Mouse (Mus musculus) hindbrain, embryonic 14.5 days (tissue): ENCODE measurements at regions not wholly inside any gene's neighbourhood (a gene's known extent, or its start where the extent isn't known, plus 50 kb on each side); places are given as distances from the start of the nearest gene placed in this dataset.
"Not testable (repeated sequence)": the region's sequence is repeated elsewhere in the genome, so short reads cannot be mapped to it uniquely, and the experiment has no call there.

Experiments used
- ATAC-seq: fragments of 200-750 bp; cut with Nextera tagmentation; 2 replicates; pipeline ENCODE4 v1.8.0; 2017; ENCODE audit warnings: moderate number of reproducible peaks, mild to moderate bottlenecking, moderate TSS enrichment, moderate library complexity; ENCODE audit not compliant: low FRiP score
- DNase-seq: peaks from one replicate; pipeline ENCODE4 v3.0.0-alpha.2; 2015; ENCODE audit warnings: low spot score
- H3K27ac ChIP-seq: fragments of 300-500 bp; sonication (generic); 2 replicates; pipeline ENCODE4 v1.5.1; 2014; ENCODE audit warnings: mild to moderate bottlenecking, moderate library complexity
- H3K27me3 ChIP-seq: fragments of 300-500 bp; sonication (generic); 2 replicates; pipeline ENCODE4 v1.6.1; 2014; ENCODE audit warnings: mild to moderate bottlenecking, low read length, mixed read lengths; ENCODE audit not compliant: control insufficient read depth, insufficient read depth
- H3K36me3 ChIP-seq: fragments of 300-500 bp; sonication (generic); replicated peaks from 2 replicates; pipeline ENCODE4 v1.6.1; 2014; ENCODE audit not compliant: control insufficient read depth, insufficient read depth
- H3K4me1 ChIP-seq: fragments of 300-500 bp; sonication (generic); replicated peaks from 2 replicates; pipeline ENCODE4 v1.6.1; 2014; ENCODE audit warnings: antibody characterized with exemption, low read length, mixed read lengths; ENCODE audit not compliant: control insufficient read depth, insufficient read depth
- H3K4me2 ChIP-seq: fragments of 300-500 bp; sonication (generic); replicated peaks from 2 replicates; pipeline ENCODE4 v1.6.1; 2014; ENCODE audit warnings: mild to moderate bottlenecking, moderate library complexity
- H3K4me3 ChIP-seq: fragments of 300-500 bp; sonication (generic); replicated peaks from 2 replicates; pipeline ENCODE4 v1.5.1; 2014; ENCODE audit warnings: mild to moderate bottlenecking, low read length
- H3K9ac ChIP-seq: fragments of 300-500 bp; sonication (generic); 2 replicates; pipeline ENCODE4 v1.6.1; 2014
- H3K9me3 ChIP-seq: fragments of 300-500 bp; sonication (generic); 2 replicates; pipeline ENCODE4 v1.6.1; 2016; ENCODE audit warnings: low read length; ENCODE audit not compliant: control insufficient read depth
- WGBS: fragments of 180-500 bp; shearing (Covaris S2); extraction: QIAGEN DNeasy Blood & Tissue Kit; methylation state at CpG from one replicate; pipeline ENCODE4 v1.1.7; 2014; 5-methylcytosine and 5-hydroxymethylcytosine counted together

GRCm38 (mm10) chr4:153806820-153807436 lies 150.1 kb upstream of the A430005L14Rik start:
- H3K4me2 ChIP-seq: peak overlapping the region; percentile 24
- DNase-seq: peak; percentile 64
- WGBS: 9% methylated on average over 10 of the region's 10 CpGs
- H3K36me3 ChIP-seq: no peaks in the 10 kb centered on the region
- no peak for ATAC-seq
- no peaks in the 10 kb centered on the region for H3K9me3 ChIP-seq
- H3K27me3 ChIP-seq: no peaks in the 10 kb centered on the region
- peaks cover 17% of the 10 kb centered on the region for H3K4me1 ChIP-seq
- H3K4me3 ChIP-seq: no peak overlapping the region
- peak overlapping the region; percentile 74 for H3K27ac ChIP-seq
- peak overlapping the region; percentile 17; the same call in 1 of the 2 replicates for H3K9ac ChIP-seq

DNA sequence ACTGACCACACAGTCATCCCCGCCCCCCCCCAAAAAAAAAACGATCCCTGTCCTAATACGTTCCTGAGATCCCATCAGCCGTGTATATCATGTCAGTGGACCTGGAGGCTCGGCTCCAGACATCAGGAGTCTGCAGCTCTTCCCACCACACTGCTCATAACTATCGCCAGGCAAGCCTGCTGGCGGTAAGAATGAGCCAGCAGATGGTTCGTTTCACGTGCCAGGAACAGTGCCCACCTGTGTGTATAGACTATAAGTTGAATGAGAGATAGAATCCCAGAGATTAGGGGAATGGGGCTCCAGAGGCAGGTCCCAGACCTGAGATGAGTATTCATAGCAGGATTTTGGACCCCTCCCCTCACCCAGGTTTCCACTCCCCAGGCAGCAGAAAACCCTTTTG lies 144.2 kb upstream of the A430005L14Rik start:
- no peaks in the 10 kb centered on the region for H3K36me3 ChIP-seq
- no peak for ATAC-seq
- H3K27me3 ChIP-seq: no peaks in the 10 kb centered on the region
- H3K9ac ChIP-seq: no peak overlapping the region
- no peak overlapping the region for H3K27ac ChIP-seq
- H3K4me3 ChIP-seq: no peak overlapping the region
- WGBS: 91% methylated on average over 9 of the region's 9 CpGs
- no peaks in the 10 kb centered on the region for H3K4me1 ChIP-seq
- DNase-seq: no peak
- no peaks in the 10 kb centered on the region for H3K9me3 ChIP-seq
- no peak overlapping the region for H3K4me2 ChIP-seq

DNA sequence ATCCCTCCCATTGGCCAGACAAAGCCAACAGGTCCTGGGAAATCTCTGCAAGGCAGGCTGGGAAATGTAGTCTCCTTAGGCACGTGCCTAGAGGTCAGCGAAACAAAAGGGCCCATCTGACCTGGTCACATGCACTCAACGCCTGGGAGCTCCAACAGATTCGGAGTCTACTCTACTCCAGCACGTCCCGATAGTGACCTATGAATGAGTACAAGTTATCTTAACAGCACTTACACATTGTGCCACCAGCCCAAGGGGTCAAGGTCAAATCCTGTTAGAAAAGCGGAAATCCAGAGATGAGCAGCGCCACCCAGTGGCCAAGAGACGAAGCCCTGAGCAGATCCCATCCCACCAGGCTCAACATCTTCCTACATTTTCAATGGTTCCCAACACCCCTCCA lies 129.1 kb upstream of the A430005L14Rik start:
- no peak for DNase-seq
- H3K4me2 ChIP-seq: no peak overlapping the region
- H3K9ac ChIP-seq: no peak overlapping the region
- 41% methylated on average over 9 of the region's 9 CpGs for WGBS
- ATAC-seq: no peak
- H3K4me1 ChIP-seq: no peaks in the 10 kb centered on the region
- H3K36me3 ChIP-seq: no peaks in the 10 kb centered on the region
- H3K27ac ChIP-seq: no peak overlapping the region
- no peaks in the 10 kb centered on the region for H3K27me3 ChIP-seq
- no peaks in the 10 kb centered on the region for H3K9me3 ChIP-seq
- no peak overlapping the region for H3K4me3 ChIP-seq

DNA sequence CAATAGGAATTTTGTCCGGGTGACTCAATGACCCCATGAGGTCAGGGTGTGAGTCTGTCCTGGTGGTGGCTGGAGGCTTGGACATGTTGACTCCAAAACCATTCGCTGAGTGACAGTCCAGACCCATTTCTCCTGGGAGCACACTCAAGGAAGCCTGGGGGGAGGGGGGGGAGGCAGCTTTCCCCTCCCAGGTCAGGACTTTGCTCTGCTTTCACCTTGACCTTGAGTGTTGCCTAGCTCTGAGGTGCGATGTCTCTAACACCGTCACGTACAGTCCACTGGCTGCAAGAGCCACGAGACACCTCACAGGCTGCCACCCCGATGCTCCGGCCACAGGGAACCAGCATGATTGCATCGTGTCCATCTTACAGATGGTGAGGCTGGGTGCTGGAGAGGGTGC lies 127.3 kb upstream of the A430005L14Rik start:
- Histone ChIP-seq H3K9me3 (no peaks in the 10 kb centered on the region), H3K27me3 (no peaks in the 10 kb centered on the region), H3K36me3 (no peaks in the 10 kb centered on the region), H3K4me1 (no peaks in the 10 kb centered on the region), H3K4me3 (no peak overlapping the region), H3K4me2 (no peak overlapping the region), H3K9ac (no peak overlapping the region), H3K27ac (no peak overlapping the region)
- no peak for DNase-seq
- ATAC-seq: no peak
- 93% methylated on average over 9 of the region's 9 CpGs for WGBS

GRCm38 (mm10) chr4:153830491-153830890 lies 126.5 kb upstream of the A430005L14Rik start:
- ATAC-seq: no peak
- H3K27me3 ChIP-seq: no peaks in the 10 kb centered on the region

DNA sequence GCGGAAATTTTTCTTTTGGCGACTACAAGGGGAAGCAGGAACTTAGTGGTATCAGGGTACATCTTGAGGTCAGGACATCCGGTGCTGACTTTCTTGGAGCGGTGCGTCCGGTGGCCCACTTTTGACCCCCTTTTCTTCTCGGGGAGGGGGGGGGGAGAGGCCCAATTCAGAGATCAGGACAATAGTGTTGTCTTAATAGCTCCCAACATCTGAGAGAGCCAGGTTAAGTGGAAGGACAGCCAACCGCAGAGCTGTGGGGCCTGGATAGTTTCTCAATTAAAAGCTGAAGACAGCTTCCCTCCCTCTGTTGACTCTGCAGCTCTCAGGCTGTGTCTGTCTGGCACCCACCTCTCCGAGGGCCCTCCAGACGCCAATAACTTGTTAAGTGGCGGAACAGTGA lies 125.8 kb upstream of the A430005L14Rik start:
- not testable (repeated sequence) for H3K27ac ChIP-seq, H3K9ac ChIP-seq, H3K4me3 ChIP-seq, H3K36me3 ChIP-seq, H3K9me3 ChIP-seq, H3K4me2 ChIP-seq, H3K4me1 ChIP-seq, ATAC-seq, DNase-seq, H3K27me3 ChIP-seq
- 85% methylated on average over 11 of the region's 11 CpGs for WGBS

More at GRCm38 (mm10) chr4:153830491-153830890, 126.5 kb upstream of the A430005L14Rik start:
- Histone ChIP-seq H3K4me1 (no peaks in the 10 kb centered on the region), H3K9ac (no peak overlapping the region), H3K36me3 (no peaks in the 10 kb centered on the region), H3K9me3 (no peaks in the 10 kb centered on the region), H3K27ac (no peak overlapping the region), H3K4me2 (no peak overlapping the region), H3K4me3 (no peak overlapping the region)
- WGBS: 91% methylated on average over 5 of the region's 5 CpGs
- no peak for DNase-seq

- WGBS: 88% methylated on average over 2 of the region's 2 CpGs
- H3K27me3 ChIP-seq: no peaks in the 10 kb centered on the region
- H3K9me3 ChIP-seq: no peaks in the 10 kb centered on the region
- H3K9ac ChIP-seq: no peak overlapping the region
- no peak overlapping the region for H3K27ac ChIP-seq
- DNase-seq (no peak), ATAC-seq (no peak)
- H3K36me3 ChIP-seq: no peaks in the 10 kb centered on the region
- H3K4me2 ChIP-seq: no peak overlapping the region
- H3K4me3 ChIP-seq: no peak overlapping the region
- no peaks in the 10 kb centered on the region for H3K4me1 ChIP-seq
Observed at GRCm38 (mm10) chr4:153832151-153832550, 124.9 kb upstream of the A430005L14Rik start.

GRCm38 (mm10) chr4:153844766-153845165 lies 112.3 kb upstream of the A430005L14Rik start:
- Histone ChIP-seq H3K9me3 (no peaks in the 10 kb centered on the region), H3K36me3 (no peaks in the 10 kb centered on the region), H3K4me1 (no peaks in the 10 kb centered on the region), H3K27me3 (no peaks in the 10 kb centered on the region), H3K4me2 (no peak overlapping the region), H3K9ac (no peak overlapping the region), H3K4me3 (no peak overlapping the region), H3K27ac (no peak overlapping the region)
- no peak for ATAC-seq
- DNase-seq: no peak
- WGBS: 74% methylated on average over 6 of the region's 6 CpGs

DNA sequence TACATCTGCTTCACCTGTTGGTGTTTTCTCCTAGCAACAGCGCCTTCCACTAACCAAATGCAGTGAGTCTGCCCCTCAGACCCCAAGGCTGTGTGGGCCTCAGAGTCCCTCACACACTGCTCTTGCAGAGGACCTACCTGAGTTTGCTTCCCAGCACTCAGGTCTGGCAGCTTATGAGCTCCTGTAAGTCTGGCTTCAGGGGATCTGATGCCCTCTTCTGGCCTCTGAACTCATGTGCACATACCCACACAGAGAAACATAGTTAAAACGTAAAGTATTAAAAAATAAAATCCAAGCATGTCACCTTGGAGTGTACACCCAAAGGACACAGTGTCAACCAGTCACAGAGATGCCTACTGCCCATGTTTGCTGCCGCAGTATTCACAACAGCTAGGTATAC lies 108.8 kb upstream of the A430005L14Rik start:
- 71% methylated on average over 3 of the region's 3 CpGs for WGBS
- ATAC-seq: no peak
- no peak for DNase-seq
- Histone ChIP-seq H3K27ac (no peak overlapping the region), H3K4me1 (no peaks in the 10 kb centered on the region), H3K36me3 (no peaks in the 10 kb centered on the region), H3K4me3 (no peak overlapping the region), H3K9ac (no peak overlapping the region), H3K4me2 (no peak overlapping the region), H3K27me3 (no peaks in the 10 kb centered on the region), H3K9me3 (no peaks in the 10 kb centered on the region)

- Histone ChIP-seq H3K27ac (no peak overlapping the region), H3K9ac (no peak overlapping the region), H3K4me1 (peaks cover 16% of the 10 kb centered on the region), H3K27me3 (no peaks in the 10 kb centered on the region), H3K36me3 (no peaks in the 10 kb centered on the region), H3K4me2 (no peak overlapping the region), H3K4me3 (no peak overlapping the region), H3K9me3 (no peaks in the 10 kb centered on the region)
- no peak for ATAC-seq
- WGBS: 49% methylated on average over 11 of the region's 11 CpGs
- DNase-seq: no peak
Observed at GRCm38 (mm10) chr4:153850186-153850585, 106.9 kb upstream of the A430005L14Rik start.
